Mouse (Mus musculus) left cerebral cortex, adult 2 months (tissue): ENCODE results near the gene Tle4. TPM values are rescaled to one million over a fixed set of nuclear protein-coding genes. Genes with fewer than 3 reads are reported as not detected.

ENCODE experiments used
- DNase-seq, 2 experiments: peaks; one replicate each; pipeline ENCODE4 v3.0.0; 2021 to 2022; ENCODE audit warnings: low spot score in 2 of 2, mixed read lengths in 1 of 2; ENCODE audit errors: extremely low spot score in 1 of 2
- H3K27ac ChIP-seq: fragments of 200-600 bp; 2 replicates; pipeline ENCODE4 v1.8.1; 2022
- H3K4me3 ChIP-seq: fragments of 200-600 bp; 2 replicates; pipeline ENCODE4 v1.8.1; 2022
- CTCF ChIP-seq: fragments of 200-600 bp; IDR thresholded peaks from 2 replicates; pipeline ENCODE4 v1.8.1; 2022; ENCODE audit warnings: antibody characterized with exemption, mild to moderate bottlenecking, moderate library complexity
- intact Hi-C: fragments of 180-260 bp; cut with DNase I; formaldehyde crosslinking; loops from one replicate; pipeline ENCODE4 v1.15.1; 2025
- total RNA-seq, 2 experiments: library from RNA; stranded (reverse); gene quantifications; 2 replicates each; pipeline ENCODE4 v1.2.3; 2021

The Tle4 gene
- total RNA-seq, 2 experiments from 2014 or later = 36.0 to 39.1 TPM

DNA sequence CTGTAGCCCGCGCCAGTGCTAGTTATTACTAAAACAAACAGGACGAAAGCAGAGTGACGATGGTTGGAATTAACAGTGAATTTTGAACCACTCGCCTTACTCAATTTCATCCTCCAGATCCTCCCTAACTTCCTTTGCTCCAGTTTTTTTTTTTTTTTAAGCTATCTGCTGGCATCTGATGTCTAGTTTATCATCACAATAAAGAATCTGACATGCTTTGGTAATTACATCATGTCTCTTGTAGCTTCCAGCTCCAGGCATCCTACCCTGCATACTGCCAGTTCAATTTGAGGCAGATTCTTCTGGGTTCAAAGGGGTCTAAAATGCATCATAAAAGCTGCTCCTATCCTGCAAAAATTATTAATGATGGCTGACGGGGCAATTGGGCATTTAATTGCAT lies 181.9 kb downstream of the Tle4 start:
- intact Hi-C loops = no loop called here
- no peak for TF ChIP-seq CTCF
- no peak for DNase-seq
- Histone ChIP-seq H3K4me3 (no peak overlapping the region), H3K27ac (no peak overlapping the region)

GRCm38 (mm10) chr19:14414957-14415356 lies 182.9 kb downstream of the Tle4 start:
- Histone ChIP-seq H3K4me3 (no peak overlapping the region), H3K27ac (no peak overlapping the region)
- DNase-seq = no peak
- intact Hi-C loops = no loop called here
- TF ChIP-seq CTCF = no peak

DNA sequence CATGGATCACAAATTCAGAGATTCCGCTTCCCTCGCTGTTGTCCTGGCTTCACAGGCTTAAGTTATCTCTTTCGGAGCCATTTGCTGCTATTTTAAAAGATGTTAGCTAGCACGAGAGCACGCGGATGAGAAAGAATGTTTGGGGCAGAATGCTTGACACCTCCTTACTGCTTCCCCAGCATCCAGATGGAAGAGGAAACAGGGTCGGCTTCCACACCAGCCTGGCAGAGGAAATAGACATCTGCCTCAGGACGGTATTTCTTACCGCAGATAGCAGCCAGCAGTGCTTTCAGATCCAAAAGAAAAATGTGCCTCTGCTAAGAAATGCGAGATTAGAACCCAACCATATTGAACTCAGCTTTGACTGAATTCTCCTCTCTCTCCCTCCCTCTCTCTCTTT lies 191.2 kb downstream of the Tle4 start:
- intact Hi-C loops = loop anchor here (10.0 kb wide), 1 partner anchor 182 kb away; no protein-coding TSS in a partner anchor
- DNase-seq = peak in 1 of 2 experiments; percentile 12
- no peak overlapping the region for H3K4me3 ChIP-seq
- TF ChIP-seq CTCF = no peak
- no peak overlapping the region; the same call in 1 of the 2 replicates for H3K27ac ChIP-seq
